Mouse (Mus musculus) embryo, embryonic 11.5 days (tissue): ENCODE measurements around the gene Usp3.

Source experiments
- DNase-seq: peaks from one replicate; pipeline ENCODE4 v3.0.0-alpha.2; 2012; ENCODE audit warnings: low read depth, low spot score

Usp3 gene

GRCm38 (mm10) chr9:66508890-66509399 is 84.0 kb downstream of the Usp3 start:
- no peak for DNase-seq

DNA sequence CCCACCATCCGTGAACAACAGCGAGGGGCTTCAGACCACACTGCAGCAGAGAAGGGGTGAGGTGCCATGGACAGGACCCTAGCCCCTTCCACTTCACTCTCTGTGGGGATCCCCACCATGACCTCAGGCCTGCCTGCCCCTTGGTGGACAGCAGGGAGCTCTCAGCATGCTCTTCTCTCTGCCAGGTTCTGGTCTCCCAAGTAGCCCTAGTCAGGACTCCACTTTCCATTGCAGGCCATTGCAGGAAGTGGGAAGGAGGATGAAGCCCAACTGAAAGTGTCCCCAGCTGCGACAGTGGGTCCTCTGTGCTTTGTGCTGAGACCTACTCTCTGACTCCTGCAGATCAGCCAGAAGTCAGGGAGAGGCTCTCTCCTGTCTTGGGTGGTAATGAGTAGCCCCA is 85.3 kb downstream of the Usp3 start:
- DNase-seq = no peak

DNA sequence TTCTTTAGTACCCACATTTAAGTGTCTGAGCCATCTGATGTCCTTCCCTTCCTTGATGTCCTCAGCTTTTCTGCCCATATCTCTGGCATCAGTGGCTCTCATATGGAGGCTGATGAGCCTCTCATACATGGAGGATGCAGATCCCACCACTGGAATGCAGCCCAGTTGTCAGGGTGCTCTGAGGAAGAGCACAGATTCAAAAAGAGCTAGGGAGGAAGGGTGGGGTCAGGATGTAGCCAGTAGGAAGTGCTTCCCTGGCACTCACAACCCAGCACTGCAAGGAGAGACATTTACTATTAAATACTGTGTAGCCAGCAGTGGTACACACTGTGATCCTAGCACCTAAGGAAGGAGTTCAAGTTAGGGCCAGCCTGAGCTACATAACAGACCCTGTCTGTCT is 86.5 kb downstream of the Usp3 start:
- no peak for DNase-seq

DNA sequence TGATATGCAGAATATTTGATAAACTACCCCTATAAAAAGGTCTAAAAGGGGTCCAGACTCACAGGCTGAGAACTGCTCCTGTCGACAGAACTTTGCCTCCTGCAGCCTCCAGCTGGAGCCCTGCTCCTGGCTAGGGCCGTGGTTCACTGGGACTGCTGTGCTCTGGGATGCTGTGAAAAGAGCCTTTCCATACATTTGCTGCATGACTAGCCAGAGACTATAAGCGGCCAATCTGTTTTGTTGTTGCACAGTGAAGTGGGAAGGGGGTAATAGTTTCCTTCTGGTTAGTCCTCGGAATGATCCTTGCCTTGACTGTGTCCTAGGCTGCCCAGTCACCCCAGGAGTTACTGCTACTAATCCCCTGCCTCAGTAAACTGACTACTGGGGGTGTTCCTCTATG is 86.9 kb downstream of the Usp3 start:
- no peak for DNase-seq

GRCm38 (mm10) chr9:66505141-66505917 is 87.6 kb downstream of the Usp3 start:
- DNase-seq = no peak

DNA sequence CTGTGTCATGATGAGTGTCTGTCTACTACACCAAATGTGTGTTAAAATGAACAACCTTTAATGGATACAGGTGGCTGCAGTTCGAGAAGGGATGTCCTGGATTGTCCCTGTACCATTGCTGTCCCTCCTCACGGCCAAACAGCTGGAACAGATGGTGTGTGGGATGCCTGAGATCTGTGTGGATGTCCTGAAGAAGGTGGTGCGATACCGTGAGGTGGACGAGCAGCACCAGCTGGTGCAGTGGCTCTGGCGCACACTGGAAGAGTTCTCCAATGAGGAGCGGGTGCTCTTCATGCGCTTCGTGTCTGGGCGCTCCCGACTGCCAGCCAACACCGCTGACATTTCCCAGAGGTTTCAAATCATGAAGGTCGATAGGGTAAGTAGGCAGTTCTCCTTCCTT is 88.4 kb downstream of the Usp3 start:
- no peak for DNase-seq

- no peak for DNase-seq
Observed at GRCm38 (mm10) chr9:66503879-66504411, 89.0 kb downstream of the Usp3 start.

GRCm38 (mm10) chr9:66501248-66501647 is 91.7 kb downstream of the Usp3 start:
- DNase-seq = no peak

DNA sequence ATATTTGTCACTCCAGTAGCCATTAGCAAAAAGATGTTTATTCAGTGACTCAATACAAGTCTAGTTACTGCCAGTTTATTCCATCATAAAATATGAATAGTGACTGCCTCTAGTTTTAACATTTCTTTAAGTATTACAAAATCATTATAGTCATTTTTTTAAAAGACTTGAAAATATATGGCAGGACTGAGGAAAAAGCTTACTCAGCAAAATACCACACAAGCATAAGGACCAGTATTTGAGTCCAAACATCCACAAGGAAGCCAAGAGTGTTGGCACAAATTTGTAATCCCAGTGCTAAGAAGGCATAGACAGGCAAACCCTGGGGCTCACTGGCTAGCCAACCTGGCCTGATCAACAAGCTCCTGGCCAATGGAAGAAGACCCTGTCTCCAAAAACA is 99.0 kb downstream of the Usp3 start:
- DNase-seq = no peak

DNA sequence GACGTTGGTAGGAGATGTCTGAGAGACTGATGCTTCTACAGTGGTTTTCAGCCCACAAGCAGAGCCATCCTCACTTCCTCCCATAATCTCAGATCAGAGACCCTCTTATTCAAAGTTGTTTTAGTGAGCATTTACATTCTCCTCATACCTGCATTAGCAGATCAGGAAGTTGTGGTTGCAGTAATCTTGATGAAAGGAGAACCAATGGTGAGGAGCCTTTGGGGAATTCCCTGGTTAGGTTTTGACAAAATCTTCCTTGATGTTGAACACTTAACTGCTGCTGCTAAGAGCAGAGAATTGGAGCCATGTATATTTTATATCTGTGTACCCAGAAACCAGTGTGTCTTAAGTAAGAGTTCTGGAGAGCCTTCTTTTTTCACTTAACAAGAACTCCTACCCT is 100.6 kb downstream of the Usp3 start:
- no peak for DNase-seq

- no peak for DNase-seq
Observed at GRCm38 (mm10) chr9:66488786-66489185, 104.2 kb downstream of the Usp3 start.

- DNase-seq = no peak
Observed at GRCm38 (mm10) chr9:66483429-66483828, 109.5 kb downstream of the Usp3 start.

GRCm38 (mm10) chr9:66477785-66478184 is 115.2 kb downstream of the Usp3 start:
- DNase-seq = no peak

GRCm38 (mm10) chr9:66465087-66465486 is 127.9 kb downstream of the Usp3 start:
- peak; percentile 19 for DNase-seq
